Mouse (Mus musculus) mouse embryonic stem cell (cell line): Measurements from ENCODE around the gene Tmem220.

ENCODE experiments used
- in situ Hi-C, 2 experiments: fragments of 300-500 bp; cut with MboI; formaldehyde crosslinking; loops; 1 replicate in 1 of 2; 3 replicates in 1 of 2; pipeline ENCODE4 v1.14.3; 2019 to 2020; ENCODE audit warnings: low sequenced_read_pairs in 2 of 2, low pct_unique_long_range_greater_than_20kb in 1 of 2, mixed read lengths in 1 of 2; ENCODE audit not compliant: unreplicated experiment in 1 of 2

Gene Tmem220

GRCm38 (mm10) chr11:67024867-67025477, at the start of gene Tmem220:
Gene Tmem220 (plus strand): TSS chr11:67025154.
- in situ Hi-C loops, result loop anchor here (5.0 to 25.0 kb wide), 4 partner anchors 43 to 1213 kb away; partner anchors contain the start of gene Zkscan6 (in 1 of the 2)

GRCm38 (mm10) chr11:66975606-66976330, 49.2 kb upstream of the Tmem220 start:
- in situ Hi-C loops, result no loop called here

GRCm38 (mm10) chr11:66981336-66982115, 43.4 kb upstream of the Tmem220 start:
- in situ Hi-C loops, result loop anchor here (5.0 kb wide), 3 partner anchors 41 to 74 kb away; no protein-coding TSS in a partner anchor

- in situ Hi-C loops, result loop anchor here (5.0 kb wide), 3 partner anchors 40 to 75 kb away; no protein-coding TSS in a partner anchor
These were observed 42.2 kb upstream of the Tmem220 start for GRCm38 (mm10) chr11:66982794-66983193.

GRCm38 (mm10) chr11:66983422-66984164, 41.4 kb upstream of the Tmem220 start:
- in situ Hi-C loops, result loop anchor here (5.0 kb wide), 3 partner anchors 39 to 76 kb away; no protein-coding TSS in a partner anchor

- in situ Hi-C loops, result loop anchor here (5.0 kb wide), 3 partner anchors 38 to 77 kb away; no protein-coding TSS in a partner anchor
These were observed 40.5 kb upstream of the Tmem220 start for GRCm38 (mm10) chr11:66984165-66985135.

- in situ Hi-C loops, result no loop called here
These were observed 39.7 kb upstream of the Tmem220 start for GRCm38 (mm10) chr11:66985136-66985702.

- in situ Hi-C loops, result no loop called here
These were observed 32.8 kb upstream of the Tmem220 start for GRCm38 (mm10) chr11:66992150-66992549.

GRCm38 (mm10) chr11:66993674-66994073, 31.3 kb upstream of the Tmem220 start:
- in situ Hi-C loops, result no loop called here

- in situ Hi-C loops, result no loop called here
These were observed 28.5 kb upstream of the Tmem220 start for GRCm38 (mm10) chr11:66996446-66996845.

- in situ Hi-C loops, result no loop called here
These were observed 26.2 kb upstream of the Tmem220 start for GRCm38 (mm10) chr11:66998467-66999403.

- in situ Hi-C loops, result loop anchor here in 1 of 2 experiments (25.0 kb wide), 1 partner anchor 1188 kb away; the partner anchor contains the start of gene Zkscan6
These were observed 24.3 kb upstream of the Tmem220 start for GRCm38 (mm10) chr11:67000671-67001070.

GRCm38 (mm10) chr11:67001717-67002116, 23.2 kb upstream of the Tmem220 start:
- in situ Hi-C loops, result loop anchor here in 1 of 2 experiments (25.0 kb wide), 1 partner anchor 1189 kb away; the partner anchor contains the start of gene Zkscan6

GRCm38 (mm10) chr11:67002911-67003310, 22.0 kb upstream of the Tmem220 start:
- in situ Hi-C loops, result loop anchor here in 1 of 2 experiments (25.0 kb wide), 1 partner anchor 1191 kb away; the partner anchor contains the start of gene Zkscan6

GRCm38 (mm10) chr11:67007961-67008360, 17.0 kb upstream of the Tmem220 start:
- in situ Hi-C loops, result loop anchor here in 1 of 2 experiments (25.0 kb wide), 1 partner anchor 1196 kb away; the partner anchor contains the start of gene Zkscan6
